Mouse (Mus musculus) left cerebral cortex, postnatal 4 days (tissue): ENCODE measurements around the gene Gm10282. TPM values are rescaled to one million over a fixed set of nuclear protein-coding genes. Genes with fewer than 3 reads are reported as not detected.

Source experiments
- DNase-seq: peaks from one replicate; pipeline ENCODE4 v3.0.0-alpha.2; 2022
- intact Hi-C: fragments of 180-260 bp; cut with DNase I; formaldehyde crosslinking; loops from one replicate; pipeline ENCODE4 v1.15.1; 2025
- total RNA-seq, 2 experiments: library from RNA; stranded (reverse); gene quantifications; 2 replicates each; pipeline ENCODE4 v1.2.3; 2021

The Gm10282 gene
- total RNA-seq, 2 experiments from 2014 or later, result 18.5 to 19.4 TPM

GRCm38 (mm10) chr8:72324036-72324706 is 19.1 kb upstream of the Gm10282 start:
- intact Hi-C loops, result no loop called here
- DNase-seq, result no peak

GRCm38 (mm10) chr8:72323131-72323725 is 18.2 kb upstream of the Gm10282 start:
- intact Hi-C loops, result no loop called here
- DNase-seq, result no peak

GRCm38 (mm10) chr8:72322471-72322889 is 17.4 kb upstream of the Gm10282 start:
- intact Hi-C loops, result no loop called here
- DNase-seq, result no peak

GRCm38 (mm10) chr8:72321635-72322441 is 16.8 kb upstream of the Gm10282 start:
- DNase-seq, result no peak
- intact Hi-C loops, result no loop called here

GRCm38 (mm10) chr8:72320803-72321583 is 15.9 kb upstream of the Gm10282 start:
- intact Hi-C loops, result no loop called here
- DNase-seq, result no peak

- no peak for DNase-seq
- intact Hi-C loops, result no loop called here
Observed at GRCm38 (mm10) chr8:72319921-72320802, 15.1 kb upstream of the Gm10282 start.

GRCm38 (mm10) chr8:72319397-72319796 is 14.3 kb upstream of the Gm10282 start:
- intact Hi-C loops, result no loop called here
- DNase-seq, result no peak

GRCm38 (mm10) chr8:72318801-72319322 is 13.8 kb upstream of the Gm10282 start, which contains the start of gene Klf2:
Gene Klf2, plus strand, starts transcription at chr8:72319033.
- DNase-seq, result peak; percentile 81
- intact Hi-C loops, result no loop called here

- no peak for DNase-seq
- intact Hi-C loops, result no loop called here
Observed at GRCm38 (mm10) chr8:72317741-72318301, 12.8 kb upstream of the Gm10282 start.

GRCm38 (mm10) chr8:72316053-72316695 is 11.1 kb upstream of the Gm10282 start:
- DNase-seq, result no peak
- intact Hi-C loops, result no loop called here

- no peak for DNase-seq
- intact Hi-C loops, result no loop called here
Observed at GRCm38 (mm10) chr8:72312926-72313518, 8.0 kb upstream of the Gm10282 start.

GRCm38 (mm10) chr8:72310849-72311506 is 5.9 kb upstream of the Gm10282 start:
- DNase-seq, result peak; percentile 74
- intact Hi-C loops, result no loop called here

GRCm38 (mm10) chr8:72308276-72308675 is 3.2 kb upstream of the Gm10282 start:
- intact Hi-C loops, result no loop called here
- DNase-seq, result peak; percentile 13

- intact Hi-C loops, result no loop called here
- DNase-seq, result no peak
Observed at GRCm38 (mm10) chr8:72306913-72307312, 1.9 kb upstream of the Gm10282 start.

- intact Hi-C loops, result no loop called here
- DNase-seq, result no peak
Observed at GRCm38 (mm10) chr8:72303633-72304032, 1.4 kb downstream of the Gm10282 start.

- no peak for DNase-seq
- intact Hi-C loops, result no loop called here
Observed at GRCm38 (mm10) chr8:72302986-72303612, 2.0 kb downstream of the Gm10282 start.

- intact Hi-C loops, result no loop called here
- DNase-seq, result no peak
Observed at GRCm38 (mm10) chr8:72301497-72301896, 3.6 kb downstream of the Gm10282 start.
